Mouse (Mus musculus) liver, postnatal 0 days (tissue): ENCODE measurements around the gene Sh3bp2.

Experiments
- CTCF ChIP-seq: sonication (generic); IDR thresholded peaks from 2 replicates; pipeline ENCODE4 v1.5.1; 2016; ENCODE audit warnings: antibody characterized with exemption, low read depth
- EP300 ChIP-seq: IDR thresholded peaks from 2 replicates; pipeline ENCODE4 v1.6.1; 2016; ENCODE audit warnings: antibody characterized with exemption, low read depth, mild to moderate bottlenecking

DNA sequence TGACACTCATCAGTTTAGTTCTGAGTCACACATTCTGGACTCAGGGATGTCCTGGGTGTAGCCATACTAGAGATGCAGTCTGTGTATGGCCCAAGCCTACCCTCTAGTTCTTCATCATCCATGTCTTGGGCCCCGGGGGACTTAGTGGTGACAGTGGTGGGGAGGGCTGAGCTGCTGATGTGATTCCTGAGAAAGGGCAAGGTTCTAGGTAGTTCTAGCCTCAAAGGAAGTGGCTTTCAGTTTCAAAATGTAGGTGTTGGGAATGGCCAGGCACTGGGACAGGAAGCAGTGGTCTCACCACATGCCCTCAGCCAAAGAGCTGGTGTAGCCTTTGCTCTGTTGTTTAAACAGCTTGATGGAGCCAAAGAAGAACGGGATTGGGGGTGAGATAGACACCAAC is 13.5 kb downstream of the Sh3bp2 start:
- TF ChIP-seq CTCF (no peak), EP300 (no peak)
